Mouse (Mus musculus) kidney, postnatal 0 days (tissue): ENCODE results near the gene Bank1. TPM values are rescaled to one million over a fixed set of nuclear protein-coding genes. Genes with fewer than 3 reads are reported as not detected.

Experiments used
- ATAC-seq: fragments of 200-750 bp; cut with Nextera tagmentation; replicated peaks from 2 replicates; pipeline ENCODE4 v1.8.0; 2017; ENCODE audit warnings: low read depth, moderate number of reproducible peaks, moderate TSS enrichment, moderate library complexity; ENCODE audit not compliant: low FRiP score
- DNase-seq: peaks from one replicate; pipeline ENCODE4 v3.0.0-alpha.2; 2016; ENCODE audit warnings: low spot score
- H3K27ac ChIP-seq: fragments of 300-500 bp; sonication (generic); 2 replicates; pipeline ENCODE4 v1.5.1; 2014; ENCODE audit warnings: mild to moderate bottlenecking
- H3K27me3 ChIP-seq: fragments of 300-500 bp; sonication (generic); 2 replicates; pipeline ENCODE4 v1.6.1; 2014; ENCODE audit warnings: low read length, mixed read lengths; ENCODE audit not compliant: insufficient read depth
- H3K36me3 ChIP-seq: fragments of 300-500 bp; sonication (generic); 2 replicates; pipeline ENCODE4 v1.6.1; 2014; ENCODE audit warnings: low read length, mixed read lengths; ENCODE audit not compliant: insufficient read depth
- H3K4me1 ChIP-seq: fragments of 300-500 bp; sonication (generic); replicated peaks from 2 replicates; pipeline ENCODE4 v1.6.1; 2014; ENCODE audit warnings: antibody characterized with exemption, low read length, mixed read lengths; ENCODE audit not compliant: insufficient read depth
- H3K4me2 ChIP-seq: fragments of 300-500 bp; sonication (generic); 2 replicates; pipeline ENCODE4 v1.6.1; 2014; ENCODE audit warnings: mild to moderate bottlenecking, low read length, moderate library complexity, mixed read lengths
- H3K4me3 ChIP-seq: fragments of 300-500 bp; sonication (generic); replicated peaks from 2 replicates; pipeline ENCODE4 v1.5.1; 2014; ENCODE audit warnings: low read depth, low read length
- H3K9ac ChIP-seq: fragments of 300-500 bp; sonication (generic); 2 replicates; pipeline ENCODE4 v1.6.1; 2014; ENCODE audit warnings: low read depth, low read length
- H3K9me3 ChIP-seq: fragments of 300-500 bp; sonication (generic); replicated peaks from 2 replicates; pipeline ENCODE4 v1.6.1; 2016; ENCODE audit warnings: low read length, inconsistent platforms, mixed read lengths
- CTCF ChIP-seq: IDR thresholded peaks from 2 replicates; pipeline ENCODE4 v1.5.1; 2016; ENCODE audit warnings: antibody characterized with exemption, low read depth, mild to moderate bottlenecking, moderate library complexity
- WGBS: fragments of 180-500 bp; shearing (Covaris S2); extraction: QIAGEN DNeasy Blood & Tissue Kit; methylation state at CpG from one replicate; pipeline ENCODE4 v1.1.7; 2014; 5-methylcytosine and 5-hydroxymethylcytosine counted together
- polyA plus RNA-seq: library from polyadenylated mRNA; unstranded; fragments of >200 nt; fragmentation: Nextera tagmentation; extraction: Ambion mirVana; gene quantifications from 2 replicates; pipeline ENCODE4 v1.2.1, GENCODE M21; 2015

Gene Bank1
- polyA plus RNA-seq, 1 experiment from 2014 or later, result 0.75 TPM

GRCm38 (mm10) chr3:136007081-136007828 lies 318.6 kb downstream of the Bank1 start:
- ATAC-seq (no peak), DNase-seq (no peak)
- peak overlapping the region; percentile 37 for H3K4me2 ChIP-seq
- WGBS, result 45% methylated on average over 11 of the region's 11 CpGs
- no peak overlapping the region for H3K4me3 ChIP-seq
- no peak overlapping the region for H3K9ac ChIP-seq
- TF ChIP-seq CTCF, result no peak
- H3K9me3 ChIP-seq, result no peaks in the 10 kb centered on the region
- peak overlapping the region; percentile 19; the same call in 1 of the 2 replicates for H3K27ac ChIP-seq
- no peaks in the 10 kb centered on the region for H3K27me3 ChIP-seq
- H3K36me3 ChIP-seq, result no peaks in the 10 kb centered on the region
- H3K4me1 ChIP-seq, result no peaks in the 10 kb centered on the region
